Mouse (Mus musculus): ENCODE measurements around the gene Etaa1.

GRCm38 (mm10) chr11:17951336-17951735, 2.3 kb downstream of the Etaa1 start:
- TF ChIP-seq NRF1 (IDR thresholded peaks at IDR 0.05; ENCODE audit: low read depth, low read length) (no peak), GABPA (IDR thresholded peaks at IDR 0.05; ENCODE audit: insufficient replicate concordance, low read depth, low read length) (no peak), CTCF (conservative IDR thresholded peaks at IDR 0.05 in 1 of 2, IDR thresholded peaks at IDR 0.05 in 1 of 2; ENCODE audit: low read depth in 2 of 2, low read length in 2 of 2) (no peak), CHD1 (IDR thresholded peaks at IDR 0.05; ENCODE audit: low read depth, low read length) (no peak), NELFE (IDR thresholded peaks at IDR 0.05; ENCODE audit: low read depth, low read length) (no peak), CHD2 (IDR thresholded peaks at IDR 0.05; ENCODE audit: low read length) (no peak), MAX (IDR thresholded peaks at IDR 0.05; ENCODE audit: low read length) (no peak)
